Mouse (Mus musculus): ENCODE results near the gene Hspb6. TPM values are rescaled to one million over a fixed set of nuclear protein-coding genes. Genes with fewer than 3 reads are reported as not detected.

Hspb6 gene
- total and polyA plus RNA-seq, 3 experiments, result 0.79 to 6.0 (median 2.3) TPM

DNA sequence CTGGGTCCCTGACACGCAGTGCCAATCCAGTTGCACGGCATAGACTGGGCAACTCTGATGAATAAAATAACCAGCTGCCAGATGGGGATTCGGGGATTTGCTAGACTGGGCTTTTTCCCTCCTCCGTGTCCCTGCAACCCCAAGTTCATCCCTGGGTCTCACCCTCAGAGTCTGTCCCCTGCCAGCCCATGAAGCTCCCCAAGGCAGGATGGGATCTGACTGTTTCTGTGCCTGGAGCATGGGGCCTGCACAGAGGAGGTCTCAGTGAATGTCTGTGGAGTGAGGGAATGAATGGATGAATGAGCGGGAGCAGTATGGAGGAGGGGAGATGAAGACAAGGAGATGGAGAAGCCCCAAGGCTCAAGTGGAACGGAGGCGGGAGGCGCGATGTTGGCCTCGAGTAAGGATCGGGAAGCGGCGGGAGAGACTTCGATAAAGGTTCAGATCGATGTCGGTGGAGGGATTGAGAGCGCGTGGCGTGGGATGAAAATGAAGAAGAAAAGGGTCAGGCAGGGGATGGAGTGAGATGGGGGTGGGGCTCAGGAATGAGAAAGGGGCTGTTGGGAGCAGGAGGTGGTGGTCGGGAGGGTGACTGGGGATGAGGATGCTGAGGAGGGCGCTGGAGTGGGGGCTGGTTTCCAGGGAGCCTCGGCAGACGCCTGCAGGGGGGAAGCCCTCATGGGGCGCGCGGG is 17.9 kb upstream of the Hspb6 start:
- peak overlapping the region; percentile 50 for H3K4me2 ChIP-seq (ENCODE audit: insufficient read depth, low read depth, poor library complexity, severe bottlenecking)
- DNase-seq (ENCODE audit: extremely low read depth), result no peak
- H3K36me3 ChIP-seq (replicated peaks in 1 of 2; ENCODE audit: control insufficient read depth in 1 of 2, insufficient read depth in 1 of 2, low read length in 1 of 2), result peaks cover 19 to 54% of the 10 kb centered on the region in 2 experiments

DNA sequence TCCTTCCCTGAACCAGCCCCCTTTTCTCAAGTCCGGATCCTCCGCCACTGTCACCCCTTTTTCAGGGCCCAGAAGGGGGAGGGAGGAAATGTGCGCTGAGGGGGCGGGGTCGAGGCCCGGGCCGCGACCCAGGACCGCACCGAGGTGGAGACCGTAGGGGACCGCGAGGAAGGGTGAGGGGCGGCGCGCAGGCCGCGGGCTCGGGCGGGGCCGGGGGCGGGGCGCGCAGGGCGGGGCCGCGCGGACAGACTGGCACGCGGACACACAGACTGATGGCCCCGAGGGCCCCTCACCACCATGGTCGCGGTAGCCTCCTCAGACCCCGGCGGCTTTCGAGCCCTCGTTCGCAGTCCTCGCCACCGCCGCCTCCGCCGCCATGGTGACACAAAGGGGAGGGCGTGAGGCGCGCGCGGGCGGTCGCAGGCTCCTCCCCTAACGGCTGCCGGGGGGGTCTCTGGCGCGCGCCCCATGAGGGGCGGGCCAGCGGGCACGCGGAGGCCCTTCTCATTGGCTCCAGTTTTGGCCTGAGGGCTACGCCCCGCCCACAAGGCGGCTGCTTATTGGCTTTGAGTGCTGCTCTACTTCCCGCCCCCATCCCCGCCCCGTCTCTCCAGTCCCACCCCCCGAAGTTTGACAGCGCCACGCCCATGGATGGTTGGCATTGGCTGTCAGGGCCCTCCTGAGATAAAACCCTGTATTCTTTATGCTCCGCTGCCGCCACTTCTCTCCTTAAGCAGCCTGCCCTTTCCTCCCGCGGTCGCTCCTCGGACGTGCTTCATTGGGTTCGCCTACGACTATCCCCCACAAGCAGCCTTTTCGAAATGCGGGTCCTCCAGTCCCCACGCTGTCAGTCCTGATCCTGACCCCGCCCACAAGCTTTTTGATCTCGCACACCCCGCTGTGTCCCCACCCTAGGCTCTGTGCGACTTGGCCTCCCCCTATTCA is 17.1 kb upstream of the Hspb6 start, which contains the start of gene Arhgap33:
TSS of gene Arhgap33 (minus strand) at position 428 of the 945 bp plus-strand sequence.
- peak within 1 kb of the TSS; percentile 36; the same call in 1 of the 2 replicates for H3K27ac ChIP-seq (ENCODE audit: insufficient read depth, low read depth)
- dilution Hi-C loops (cut with MboI; ENCODE audit: extremely low pct_ligation_motif_present, extremely low pct_unique_long_range_greater_than_20kb, low sequenced_read_pairs), result no loop called here
- no peaks in the 10 kb centered on the region for H3K79me2 ChIP-seq (replicated peaks; ENCODE audit: control insufficient read depth, extremely low read depth, insufficient read depth, poor library complexity, severe bottlenecking)
- TF ChIP-seq ELF1 (IDR thresholded peaks at IDR 0.05; ENCODE audit: low read depth, low read length) (peak; percentile 48; the same call in 1 of the 2 replicates), MEF2A (IDR thresholded peaks at IDR 0.05; ENCODE audit: borderline replicate concordance, low read depth, low read length) (no peak), KAT2A (IDR thresholded peaks at IDR 0.05; ENCODE audit: insufficient replicate concordance, low read length) (no peak), CHD1 (IDR thresholded peaks at IDR 0.05; ENCODE audit: low read depth, low read length) (no peak), IRF4 (IDR thresholded peaks at IDR 0.05; ENCODE audit: low read depth, low read length) (no peak), SIN3A (IDR thresholded peaks at IDR 0.05; ENCODE audit: low read length) (peak; percentile 80), MYC (IDR thresholded peaks at IDR 0.05; ENCODE audit: low read depth, low read length) (0 out of 2 replicates have a peak, but pooled peaks have one; percentile 27), ZC3H11A (IDR thresholded peaks at IDR 0.05; ENCODE audit: low read depth, low read length) (no peak), JUN (IDR thresholded peaks at IDR 0.05; ENCODE audit: insufficient read depth, low read depth, low read length) (no peak), NELFE (IDR thresholded peaks at IDR 0.05; ENCODE audit: low read depth, low read length) (peak; percentile 42; the same call in 1 of the 2 replicates), MAX (IDR thresholded peaks at IDR 0.05; ENCODE audit: low read length) (no peak; the same call in 1 of the 2 replicates), MAFK (IDR thresholded peaks at IDR 0.05; ENCODE audit: insufficient replicate concordance, low read length) (no peak), RAD21 (IDR thresholded peaks at IDR 0.05; ENCODE audit: low read depth, low read length) (no peak), CTCF (conservative IDR thresholded peaks at IDR 0.05 in 1 of 2, IDR thresholded peaks at IDR 0.05 in 1 of 2; ENCODE audit: low read depth in 2 of 2, low read length in 2 of 2) (no peak), UBTF (IDR thresholded peaks at IDR 0.05; ENCODE audit: low read depth, low read length) (no peak), USF1 (IDR thresholded peaks at IDR 0.05; ENCODE audit: low read depth, low read length) (no peak), TBP (conservative IDR thresholded peaks at IDR 0.05; ENCODE audit: low read depth, low read length) (no peak), POLR2AphosphoS2 (IDR thresholded peaks at IDR 0.05; ENCODE audit: low read depth, low read length) (no peak), USF2 (conservative IDR thresholded peaks at IDR 0.05; ENCODE audit: low read depth, low read length) (no peak), JUND (conservative IDR thresholded peaks at IDR 0.05; ENCODE audit: low read depth, low read length) (no peak), MAZ (IDR thresholded peaks at IDR 0.05; ENCODE audit: low read depth, low read length) (peak; percentile 71; the same call in 1 of the 2 replicates), CHD2 (IDR thresholded peaks at IDR 0.05; ENCODE audit: low read length) (peak; percentile 37; the same call in 1 of the 2 replicates)

More for the DNA sequence above, 17.9 kb upstream of the Hspb6 start:
- Histone ChIP-seq H3K4me3 (replicated peaks in 1 of 3; ENCODE audit: low read depth in 2 of 3, low read length in 2 of 3, poor library complexity in 1 of 3) (peak overlapping the region; percentile 32 to 83 (median 67)), H3K9ac (ENCODE audit: insufficient read depth, low read depth) (peak overlapping the region; percentile 56), H3K79me2 (replicated peaks; ENCODE audit: control insufficient read depth, extremely low read depth, insufficient read depth, poor library complexity, severe bottlenecking) (no peaks in the 10 kb centered on the region), H3K27me3 (replicated peaks) (no peaks in the 10 kb centered on the region), H3K9me3 (replicated peaks; ENCODE audit: low read length) (no peaks in the 10 kb centered on the region), H3K4me1 (ENCODE audit: control insufficient read depth in 1 of 2, insufficient read depth in 2 of 2) (peaks cover 4 to 14% of the 10 kb centered on the region in 2 experiments), H3K27ac (ENCODE audit: insufficient read depth, low read depth) (no peak overlapping the region)
- in situ Hi-C loops (cut with MboI; ENCODE audit: low pct_ligation_motif_present, low pct_unique_long_range_greater_than_20kb, low sequenced_read_pairs) (no loop called here), dilution Hi-C loops (cut with MboI; ENCODE audit: extremely low pct_ligation_motif_present, extremely low pct_unique_long_range_greater_than_20kb, low sequenced_read_pairs) (no loop called here)
- TF ChIP-seq POLR2A (IDR thresholded peaks at IDR 0.05; ENCODE audit: low read depth, low read length) (no peak), MXI1 (IDR thresholded peaks at IDR 0.05; ENCODE audit: low read depth, low read length) (no peak), ETS1 (conservative IDR thresholded peaks at IDR 0.05; ENCODE audit: low read depth, low read length) (no peak), CHD2 (IDR thresholded peaks at IDR 0.05; ENCODE audit: low read length) (no peak), CHD1 (IDR thresholded peaks at IDR 0.05; ENCODE audit: low read depth, low read length) (no peak), RAD21 (IDR thresholded peaks at IDR 0.05; ENCODE audit: low read depth, low read length) (no peak), TBP (conservative IDR thresholded peaks at IDR 0.05; ENCODE audit: low read depth, low read length) (no peak), NRF1 (IDR thresholded peaks at IDR 0.05; ENCODE audit: low read depth, low read length) (no peak), ZMIZ1 (IDR thresholded peaks at IDR 0.05; ENCODE audit: low read depth, low read length) (no peak), USF1 (IDR thresholded peaks at IDR 0.05; ENCODE audit: low read depth, low read length) (no peak), TCF12 (IDR thresholded peaks at IDR 0.05; ENCODE audit: low read depth, low read length) (no peak), RCOR1 (conservative IDR thresholded peaks at IDR 0.05; ENCODE audit: low read depth, low read length) (no peak), GABPA (IDR thresholded peaks at IDR 0.05; ENCODE audit: insufficient replicate concordance, low read depth, low read length) (no peak), UBTF (IDR thresholded peaks at IDR 0.05; ENCODE audit: low read depth, low read length) (no peak), IRF4 (IDR thresholded peaks at IDR 0.05; ENCODE audit: low read depth, low read length) (no peak), SMC3 (IDR thresholded peaks at IDR 0.05; ENCODE audit: low read depth, low read length) (no peak), ZC3H11A (IDR thresholded peaks at IDR 0.05; ENCODE audit: low read depth, low read length) (no peak), SIN3A (IDR thresholded peaks at IDR 0.05; ENCODE audit: low read length) (no peak), MEF2A (IDR thresholded peaks at IDR 0.05; ENCODE audit: borderline replicate concordance, low read depth, low read length) (no peak)

More for the DNA sequence above, 17.1 kb upstream of the Hspb6 start, which contains the start of gene Arhgap33:
- Histone ChIP-seq H3K27me3 (replicated peaks) (no peaks in the 10 kb centered on the region), H3K4me3 (replicated peaks in 1 of 3; ENCODE audit: low read depth in 2 of 3, low read length in 2 of 3, poor library complexity in 1 of 3) (peak within 1 kb of the TSS; percentile 40 to 83 (median 67)), H3K9me3 (replicated peaks; ENCODE audit: low read length) (no peaks in the 10 kb centered on the region), H3K4me1 (ENCODE audit: control insufficient read depth in 1 of 2, insufficient read depth in 2 of 2) (peaks cover 4 to 14% of the 10 kb centered on the region in 2 experiments), H3K4me2 (ENCODE audit: insufficient read depth, low read depth, poor library complexity, severe bottlenecking) (peak within 1 kb of the TSS; percentile 98), H3K36me3 (replicated peaks in 1 of 2; ENCODE audit: control insufficient read depth in 1 of 2, insufficient read depth in 1 of 2, low read length in 1 of 2) (peaks cover 15 to 54% of the 10 kb centered on the region in 2 experiments), H3K9ac (ENCODE audit: insufficient read depth, low read depth) (peak within 1 kb of the TSS; percentile 56)
- in situ Hi-C loops (cut with MboI; ENCODE audit: low pct_ligation_motif_present, low pct_unique_long_range_greater_than_20kb, low sequenced_read_pairs), result no loop called here
- DNase-seq (ENCODE audit: extremely low read depth), result peak; percentile 99

All from CH12.LX (cell line).